Mouse (Mus musculus) stomach, embryonic 14.5 days (tissue): Measurements from ENCODE around the gene Gm26920. TPM values are rescaled to one million over a fixed set of nuclear protein-coding genes. Genes with fewer than 3 reads are reported as not detected.

Experiments used
- ATAC-seq: fragments of 200-750 bp; cut with Nextera tagmentation; 2 replicates; pipeline ENCODE4 v1.8.0; 2017; ENCODE audit warnings: low read depth, moderate TSS enrichment; ENCODE audit not compliant: insufficient number of reproducible peaks, insufficient read depth, low FRiP score
- H3K27ac ChIP-seq: fragments of 300-500 bp; sonication (generic); 2 replicates; pipeline ENCODE4 v1.5.1; 2014; ENCODE audit warnings: mild to moderate bottlenecking, low read length, moderate library complexity, mixed read lengths
- H3K27me3 ChIP-seq: fragments of 300-500 bp; sonication (generic); 2 replicates; pipeline ENCODE4 v1.6.1; 2014; ENCODE audit warnings: low read length, control low read depth, mixed read lengths; ENCODE audit not compliant: control insufficient read depth, insufficient read depth
- H3K36me3 ChIP-seq: fragments of 300-500 bp; sonication (generic); 2 replicates; pipeline ENCODE4 v1.6.1; 2014; ENCODE audit warnings: mild to moderate bottlenecking, control low read depth, low read length, moderate library complexity, mixed read lengths; ENCODE audit not compliant: control insufficient read depth, insufficient read depth
- H3K4me1 ChIP-seq: fragments of 300-500 bp; sonication (generic); 2 replicates; pipeline ENCODE4 v1.6.1; 2014; ENCODE audit warnings: low read length, control low read depth, mixed read lengths; ENCODE audit not compliant: control insufficient read depth, insufficient read depth
- H3K4me2 ChIP-seq: fragments of 300-500 bp; sonication (generic); replicated peaks from 2 replicates; pipeline ENCODE4 v1.6.1; 2014; ENCODE audit warnings: low read depth, low read length, control low read depth
- H3K4me3 ChIP-seq: fragments of 300-500 bp; sonication (generic); 2 replicates; pipeline ENCODE4 v1.5.1; 2014; ENCODE audit warnings: low read depth, low read length, control low read depth
- H3K9ac ChIP-seq: fragments of 300-500 bp; sonication (generic); replicated peaks from 2 replicates; pipeline ENCODE4 v1.6.1; 2014; ENCODE audit warnings: low read depth, mild to moderate bottlenecking, control low read depth, low read length, moderate library complexity, mixed read lengths
- H3K9me3 ChIP-seq: fragments of 300-500 bp; sonication (generic); 2 replicates; pipeline ENCODE4 v1.6.1; 2016; ENCODE audit warnings: low read depth, low read length, control low read depth; ENCODE audit not compliant: control insufficient read depth
- WGBS: fragments of 180-500 bp; shearing (Covaris S2); extraction: QIAGEN DNeasy Blood & Tissue Kit; methylation state at CpG from one replicate; pipeline ENCODE4 v1.1.7; 2014; 5-methylcytosine and 5-hydroxymethylcytosine counted together
- polyA plus RNA-seq: library from polyadenylated mRNA; unstranded; fragments of >200 nt; fragmentation: Nextera tagmentation; extraction: Ambion mirVana; gene quantifications from 2 replicates; pipeline ENCODE4 v1.2.1, GENCODE M21; 2014

Gene Gm26920
- polyA plus RNA-seq, 1 experiment from 2014 or later, result 2.0 TPM

GRCm38 (mm10) chr7:30099297-30099696 lies 9.1 kb upstream of the Gm26920 start:
- no peak for ATAC-seq
- peaks cover 41% of the 10 kb centered on the region for H3K36me3 ChIP-seq
- H3K27me3 ChIP-seq, result no peaks in the 10 kb centered on the region
- no peak overlapping the region for H3K4me2 ChIP-seq
- no peak overlapping the region for H3K27ac ChIP-seq
- peaks cover 5% of the 10 kb centered on the region for H3K4me1 ChIP-seq
- H3K4me3 ChIP-seq, result no peak overlapping the region
- 92% methylated on average over 13 of the region's 13 CpGs for WGBS
- peaks cover 16% of the 10 kb centered on the region for H3K9me3 ChIP-seq
- H3K9ac ChIP-seq, result no peak overlapping the region

- Histone ChIP-seq H3K36me3 (peaks cover 16% of the 10 kb centered on the region), H3K27ac (peak overlapping the region; percentile 36; the same call in 1 of the 2 replicates), H3K4me3 (peak overlapping the region; percentile 53), H3K4me2 (peak overlapping the region; percentile 83), H3K27me3 (no peaks in the 10 kb centered on the region), H3K9ac (peak overlapping the region; percentile 62), H3K4me1 (peaks cover 10% of the 10 kb centered on the region), H3K9me3 (no peaks in the 10 kb centered on the region)
- WGBS, result under 1% methylated on average over 5 of the region's 5 CpGs
- no peak for ATAC-seq
Observed at GRCm38 (mm10) chr7:30095551-30096125, 5.4 kb upstream of the Gm26920 start.

GRCm38 (mm10) chr7:30094646-30095429 lies 4.6 kb upstream of the Gm26920 start, which contains the start of gene Zfp260:
Gene Zfp260, plus strand, starts transcription at chr7:30094777.
- Histone ChIP-seq H3K9me3 (no peaks in the 10 kb centered on the region), H3K36me3 (peaks cover 13% of the 10 kb centered on the region; the same call in 1 of the 2 replicates), H3K4me3 (peak within 1 kb of the TSS; percentile 53), H3K4me2 (peak within 1 kb of the TSS; percentile 83), H3K27me3 (no peaks in the 10 kb centered on the region), H3K27ac (peak within 1 kb of the TSS; percentile 93), H3K4me1 (peaks cover 10% of the 10 kb centered on the region), H3K9ac (peak within 1 kb of the TSS; percentile 62)
- WGBS, result under 1% methylated on average over 26 of the region's 26 CpGs
- ATAC-seq, result peak; percentile 82

GRCm38 (mm10) chr7:30093918-30094415 lies 3.8 kb upstream of the Gm26920 start:
- H3K27me3 ChIP-seq, result no peaks in the 10 kb centered on the region
- peaks cover 5% of the 10 kb centered on the region; the same call in 1 of the 2 replicates for H3K36me3 ChIP-seq
- H3K4me1 ChIP-seq, result peaks cover 15% of the 10 kb centered on the region
- H3K27ac ChIP-seq, result peak overlapping the region; percentile 27; the same call in 1 of the 2 replicates
- no peak for ATAC-seq
- peak overlapping the region; percentile 53 for H3K4me3 ChIP-seq
- WGBS, result 72% methylated on average over 6 of the region's 6 CpGs
- H3K9me3 ChIP-seq, result no peaks in the 10 kb centered on the region
- H3K4me2 ChIP-seq, result peak overlapping the region; percentile 52
- H3K9ac ChIP-seq, result no peak overlapping the region

- Histone ChIP-seq H3K9me3 (no peaks in the 10 kb centered on the region), H3K4me1 (peaks cover 14% of the 10 kb centered on the region), H3K4me2 (no peak overlapping the region), H3K27me3 (no peaks in the 10 kb centered on the region), H3K36me3 (no peaks in the 10 kb centered on the region; the same call in 1 of the 2 replicates), H3K27ac (no peak overlapping the region), H3K4me3 (no peak overlapping the region), H3K9ac (no peak overlapping the region; the same call in 1 of the 2 replicates)
- no peak for ATAC-seq
- 80% methylated on average over 9 of the region's 9 CpGs for WGBS
Observed at GRCm38 (mm10) chr7:30092666-30093065, 2.5 kb upstream of the Gm26920 start.

- ATAC-seq, result no peak
- Histone ChIP-seq H3K27ac (peak overlapping the region; percentile 40; the same call in 1 of the 2 replicates), H3K4me3 (peak overlapping the region; percentile 42), H3K27me3 (no peaks in the 10 kb centered on the region), H3K9me3 (no peaks in the 10 kb centered on the region), H3K36me3 (peaks cover 10% of the 10 kb centered on the region), H3K9ac (0 out of 2 replicates have a peak overlapping the region, but pooled peaks have one; percentile 6), H3K4me2 (peak overlapping the region; percentile 66), H3K4me1 (peaks cover 11% of the 10 kb centered on the region; the same call in 1 of the 2 replicates)
- WGBS, result 10% methylated on average over 9 of the region's 9 CpGs
Observed at GRCm38 (mm10) chr7:30090970-30091585, 868 bp upstream of the Gm26920 start.

GRCm38 (mm10) chr7:30089405-30089804 lies 805 bp downstream of the Gm26920 start:
- Histone ChIP-seq H3K27ac (no peak overlapping the region), H3K9ac (peak overlapping the region; percentile 34), H3K36me3 (peaks cover 25% of the 10 kb centered on the region), H3K4me1 (peaks cover 11% of the 10 kb centered on the region; the same call in 1 of the 2 replicates), H3K4me3 (peak overlapping the region; percentile 42), H3K4me2 (peak overlapping the region; percentile 64), H3K9me3 (no peaks in the 10 kb centered on the region), H3K27me3 (no peaks in the 10 kb centered on the region)
- ATAC-seq, result no peak
- 13% methylated on average over 6 of the region's 6 CpGs for WGBS

- peaks cover 6% of the 10 kb centered on the region; the same call in 1 of the 2 replicates for H3K4me1 ChIP-seq
- H3K4me2 ChIP-seq, result no peak overlapping the region
- H3K27me3 ChIP-seq, result no peaks in the 10 kb centered on the region
- 92% methylated on average over 9 of the region's 9 CpGs for WGBS
- H3K36me3 ChIP-seq, result peaks cover 27% of the 10 kb centered on the region
- H3K9ac ChIP-seq, result no peak overlapping the region
- no peaks in the 10 kb centered on the region for H3K9me3 ChIP-seq
- H3K4me3 ChIP-seq, result no peak overlapping the region
- no peak for ATAC-seq
- H3K27ac ChIP-seq, result no peak overlapping the region
Observed at GRCm38 (mm10) chr7:30086524-30086923, 3.7 kb downstream of the Gm26920 start.
